Mouse (Mus musculus): ENCODE measurements around the gene Cnot6.

- TF ChIP-seq BHLHE40 (IDR thresholded peaks at IDR 0.05; ENCODE audit: borderline replicate concordance, low read depth, low read length) (peak; percentile 52), EP300 (IDR thresholded peaks at IDR 0.05; ENCODE audit: low read depth in 1 of 2, low read length in 2 of 2) (peak; percentile 32 to 71; a peak in 3 of 4 replicates), POLR2A (IDR thresholded peaks at IDR 0.05; ENCODE audit: control insufficient read depth in 1 of 2, insufficient read depth in 1 of 2, low read depth in 1 of 2, low read length in 2 of 2, poor library complexity in 1 of 2) (no peak)
Measured at GRCm38 (mm10) chr11:49727877-49728276, 15.4 kb upstream of the Cnot6 start.
